Mouse (Mus musculus): ENCODE measurements around the gene Selenbp1.
"Not testable (repeated sequence)": the region's sequence is repeated elsewhere in the genome, so short reads cannot be mapped to it uniquely, and the experiment has no call there.

DNA sequence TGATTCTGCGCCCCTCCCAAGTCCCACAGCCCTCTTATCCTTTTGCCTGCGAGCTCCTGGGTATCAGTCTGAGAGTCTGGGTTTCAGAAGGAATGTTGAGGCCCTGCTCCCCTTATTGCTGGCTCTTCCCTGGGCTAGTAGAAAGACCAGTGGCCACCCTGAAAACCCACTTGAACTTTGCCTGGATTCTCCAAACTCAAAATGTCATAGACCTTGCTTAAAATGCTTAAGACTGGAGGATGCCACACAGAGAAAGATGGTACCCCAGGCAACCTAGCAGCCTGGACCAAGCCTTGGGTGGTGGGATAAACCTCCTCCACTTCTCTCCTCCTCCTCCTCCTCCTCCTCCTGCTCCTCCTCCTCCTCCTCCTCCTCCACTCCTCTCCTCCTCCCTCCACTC is 748 bp downstream of the Selenbp1 start:
- TF ChIP-seq CTCF, EP300 (IDR thresholded peaks at IDR 0.05; ENCODE audit: low read depth): not testable (repeated sequence)

All from liver, postnatal 0 days (tissue).